Mouse (Mus musculus) kidney, postnatal 0 days (tissue): ENCODE data around the gene Mical2. TPM values are rescaled to one million over a fixed set of nuclear protein-coding genes. Genes with fewer than 3 reads are reported as not detected.

Experiments used
- ATAC-seq: fragments of 200-750 bp; cut with Nextera tagmentation; replicated peaks from 2 replicates; pipeline ENCODE4 v1.8.0; 2017; ENCODE audit warnings: low read depth, moderate number of reproducible peaks, moderate TSS enrichment, moderate library complexity; ENCODE audit not compliant: low FRiP score
- DNase-seq: peaks from one replicate; pipeline ENCODE4 v3.0.0-alpha.2; 2016; ENCODE audit warnings: low spot score
- H3K27ac ChIP-seq: fragments of 300-500 bp; sonication (generic); 2 replicates; pipeline ENCODE4 v1.5.1; 2014; ENCODE audit warnings: mild to moderate bottlenecking
- H3K27me3 ChIP-seq: fragments of 300-500 bp; sonication (generic); 2 replicates; pipeline ENCODE4 v1.6.1; 2014; ENCODE audit warnings: low read length, mixed read lengths; ENCODE audit not compliant: insufficient read depth
- H3K36me3 ChIP-seq: fragments of 300-500 bp; sonication (generic); 2 replicates; pipeline ENCODE4 v1.6.1; 2014; ENCODE audit warnings: low read length, mixed read lengths; ENCODE audit not compliant: insufficient read depth
- H3K4me1 ChIP-seq: fragments of 300-500 bp; sonication (generic); replicated peaks from 2 replicates; pipeline ENCODE4 v1.6.1; 2014; ENCODE audit warnings: antibody characterized with exemption, low read length, mixed read lengths; ENCODE audit not compliant: insufficient read depth
- H3K4me2 ChIP-seq: fragments of 300-500 bp; sonication (generic); 2 replicates; pipeline ENCODE4 v1.6.1; 2014; ENCODE audit warnings: mild to moderate bottlenecking, low read length, moderate library complexity, mixed read lengths
- H3K4me3 ChIP-seq: fragments of 300-500 bp; sonication (generic); replicated peaks from 2 replicates; pipeline ENCODE4 v1.5.1; 2014; ENCODE audit warnings: low read depth, low read length
- H3K9ac ChIP-seq: fragments of 300-500 bp; sonication (generic); 2 replicates; pipeline ENCODE4 v1.6.1; 2014; ENCODE audit warnings: low read depth, low read length
- H3K9me3 ChIP-seq: fragments of 300-500 bp; sonication (generic); replicated peaks from 2 replicates; pipeline ENCODE4 v1.6.1; 2016; ENCODE audit warnings: low read length, inconsistent platforms, mixed read lengths
- CTCF ChIP-seq: IDR thresholded peaks from 2 replicates; pipeline ENCODE4 v1.5.1; 2016; ENCODE audit warnings: antibody characterized with exemption, low read depth, mild to moderate bottlenecking, moderate library complexity
- whole genome bisulfite sequencing: fragments of 180-500 bp; shearing (Covaris S2); extraction: QIAGEN DNeasy Blood & Tissue Kit; methylation state at CpG from one replicate; pipeline ENCODE4 v1.1.7; 2014; 5-methylcytosine and 5-hydroxymethylcytosine counted together
- polyA plus RNA-seq: library from polyadenylated mRNA; unstranded; fragments of >200 nt; fragmentation: Nextera tagmentation; extraction: Ambion mirVana; gene quantifications from 2 replicates; pipeline ENCODE4 v1.2.1, GENCODE M21; 2015

The Mical2 gene
- polyA plus RNA-seq, 1 experiment from 2014 or later, result 5.1 TPM

GRCm38 (mm10) chr7:112258338-112258903 is 32.8 kb downstream of the Mical2 start:
- Histone ChIP-seq H3K27ac (no peak overlapping the region), H3K4me1 (0 out of 2 replicates have a peak, but pooled peaks cover 3% of the 10 kb centered on the region), H3K9ac (no peak overlapping the region), H3K36me3 (no peaks in the 10 kb centered on the region), H3K4me2 (no peak overlapping the region), H3K27me3 (no peaks in the 10 kb centered on the region), H3K4me3 (no peak overlapping the region), H3K9me3 (no peaks in the 10 kb centered on the region)
- DNase-seq (no peak), ATAC-seq (no peak)
- no peak for TF ChIP-seq CTCF
- 65% methylated on average over 4 of the region's 4 CpGs for WGBS

GRCm38 (mm10) chr7:112259286-112259685 is 33.6 kb downstream of the Mical2 start:
- H3K9me3 ChIP-seq, result no peaks in the 10 kb centered on the region
- TF ChIP-seq CTCF, result no peak
- WGBS, result 82% methylated on average over 4 of the region's 4 CpGs

GRCm38 (mm10) chr7:112261121-112261520 is 35.5 kb downstream of the Mical2 start:
- 86% methylated on average over 5 of the region's 5 CpGs for WGBS
- Histone ChIP-seq H3K27ac (no peak overlapping the region), H3K4me3 (no peak overlapping the region), H3K4me1 (0 out of 2 replicates have a peak, but pooled peaks cover 3% of the 10 kb centered on the region), H3K4me2 (no peak overlapping the region), H3K9ac (no peak overlapping the region), H3K36me3 (no peaks in the 10 kb centered on the region), H3K9me3 (no peaks in the 10 kb centered on the region), H3K27me3 (no peaks in the 10 kb centered on the region)
- no peak for TF ChIP-seq CTCF
- DNase-seq (no peak), ATAC-seq (no peak)

More at GRCm38 (mm10) chr7:112259286-112259685, 33.6 kb downstream of the Mical2 start:
- no peak overlapping the region for H3K27ac ChIP-seq
- no peaks in the 10 kb centered on the region for H3K27me3 ChIP-seq
- no peak for DNase-seq
- 0 out of 2 replicates have a peak, but pooled peaks cover 3% of the 10 kb centered on the region for H3K4me1 ChIP-seq
- H3K9ac ChIP-seq, result no peak overlapping the region
- no peak for ATAC-seq
- H3K36me3 ChIP-seq, result no peaks in the 10 kb centered on the region
- H3K4me3 ChIP-seq, result no peak overlapping the region
- H3K4me2 ChIP-seq, result no peak overlapping the region

GRCm38 (mm10) chr7:112267266-112267665 is 41.6 kb downstream of the Mical2 start:
- Histone ChIP-seq H3K27me3 (no peaks in the 10 kb centered on the region), H3K4me2 (no peak overlapping the region), H3K9ac (no peak overlapping the region), H3K9me3 (no peaks in the 10 kb centered on the region), H3K4me3 (no peak overlapping the region), H3K36me3 (no peaks in the 10 kb centered on the region), H3K27ac (no peak overlapping the region), H3K4me1 (no peaks in the 10 kb centered on the region)
- 74% methylated on average over 5 of the region's 5 CpGs for WGBS
- DNase-seq, result no peak
- ATAC-seq, result no peak
- TF ChIP-seq CTCF, result no peak

- no peak overlapping the region for H3K9ac ChIP-seq
- WGBS, result 78% methylated on average over 15 of the region's 15 CpGs
- no peaks in the 10 kb centered on the region for H3K36me3 ChIP-seq
- no peak overlapping the region for H3K27ac ChIP-seq
- no peak for DNase-seq
- H3K4me2 ChIP-seq, result no peak overlapping the region
- no peaks in the 10 kb centered on the region for H3K27me3 ChIP-seq
- H3K4me3 ChIP-seq, result no peak overlapping the region
- ATAC-seq, result no peak
- TF ChIP-seq CTCF, result no peak
- 0 out of 2 replicates have a peak, but pooled peaks cover 6% of the 10 kb centered on the region for H3K4me1 ChIP-seq
- no peaks in the 10 kb centered on the region for H3K9me3 ChIP-seq
Observed at GRCm38 (mm10) chr7:112268761-112269425, 43.2 kb downstream of the Mical2 start.

- Histone ChIP-seq H3K27ac (no peak overlapping the region), H3K4me3 (no peak overlapping the region), H3K9me3 (no peaks in the 10 kb centered on the region), H3K4me2 (no peak overlapping the region), H3K27me3 (no peaks in the 10 kb centered on the region), H3K9ac (no peak overlapping the region), H3K36me3 (no peaks in the 10 kb centered on the region), H3K4me1 (0 out of 2 replicates have a peak, but pooled peaks cover 11% of the 10 kb centered on the region)
- WGBS, result 69% methylated on average over 5 of the region's 5 CpGs
- no peak for TF ChIP-seq CTCF
- DNase-seq (no peak), ATAC-seq (no peak)
Observed at GRCm38 (mm10) chr7:112270870-112271269, 45.2 kb downstream of the Mical2 start.
